Mouse (Mus musculus) heart, adult 2 months (tissue): ENCODE results near the gene Pnpo.

Experiments used
- CTCF ChIP-seq: fragments of 200-600 bp; IDR thresholded peaks from 2 replicates; pipeline ENCODE4 v1.8.1; 2022; ENCODE audit warnings: antibody characterized with exemption, mild to moderate bottlenecking, moderate library complexity
- EP300 ChIP-seq: fragments of 200-500 bp; IDR thresholded peaks from 2 replicates; pipeline ENCODE4 v1.6.1; 2011; ENCODE audit warnings: low read depth, low read length, control low read depth; ENCODE audit not compliant: insufficient read depth

GRCm38 (mm10) chr11:96982355-96982754 lies 38.6 kb upstream of the Pnpo start:
- peak; percentile 98 for TF ChIP-seq CTCF
- peak; percentile 72; the same call in 1 of the 2 replicates for TF ChIP-seq EP300
